ENCODE assay signal across 8 mouse cellular contexts in genomic region chr11:53735682-53736245, GRCm38 (mm10). TPM values are rescaled to one million over a fixed set of nuclear protein-coding genes. Genes with fewer than 3 reads are reported as not detected.
A peak's percentile ranks its signal among the peaks of the same experiment; 100 is the strongest.
DNase-seq lines count a peak whose midpoint lies in the region; ATAC-seq and TF ChIP-seq lines count a peak whose summit lies in the region.

No protein-coding gene starts in this region.

- H3K9ac ChIP-seq in embryonic facial prominence, embryonic 14.5 days (ENCODE audit: low read depth, low read length), result 0 out of 2 replicates have a peak overlapping the region, but pooled peaks have one; percentile 16
- H3K9ac ChIP-seq in heart, embryonic 14.5 days (ENCODE audit: low read length), result no peak overlapping the region
- no peak overlapping the region for H3K9ac ChIP-seq in kidney, postnatal 0 days (ENCODE audit: low read depth, low read length)
- H3K9ac ChIP-seq in liver, embryonic 13.5 days, result 0 out of 2 replicates have a peak overlapping the region, but pooled peaks have one; percentile 33
- 0 out of 2 replicates have a peak overlapping the region, but pooled peaks have one; percentile 23 for H3K9ac ChIP-seq in stomach, embryonic 16.5 days (ENCODE audit: low read length)

- peak; percentile 84 for DNase-seq in CD4-positive helper T cell, adult 2 months (ENCODE audit: low read depth, low spot score)
- peak; percentile 89 for DNase-seq in embryonic facial prominence, embryonic 14.5 days (ENCODE audit: low spot score)
- DNase-seq in kidney, postnatal 0 days (ENCODE audit: low spot score), result peak; percentile 83
- DNase-seq in liver, embryonic 13.5 days, result peak; percentile 53
- DNase-seq in neural tube, embryonic 10.5 days (ENCODE audit: extremely low spot score, low spot score), result peak; percentile 67

- H3K36me3 ChIP-seq in embryonic facial prominence, embryonic 14.5 days (ENCODE audit: control insufficient read depth, insufficient read depth, low read length), result no peaks in the 10 kb centered on the region
- no peaks in the 10 kb centered on the region for H3K36me3 ChIP-seq in heart, embryonic 14.5 days (ENCODE audit: control insufficient read depth, insufficient read depth, low read length)
- no peaks in the 10 kb centered on the region for H3K36me3 ChIP-seq in kidney, postnatal 0 days (ENCODE audit: insufficient read depth, low read length)
- no peaks in the 10 kb centered on the region for H3K36me3 ChIP-seq in liver, embryonic 13.5 days
- no peaks in the 10 kb centered on the region for H3K36me3 ChIP-seq in stomach, embryonic 16.5 days (ENCODE audit: control insufficient read depth, insufficient read depth, low read length)

- 21% methylated on average over 17 of the region's 17 CpGs for WGBS in bone marrow, adult 2 months
- WGBS in embryonic facial prominence, embryonic 14.5 days, result 33% methylated on average over 17 of the region's 17 CpGs
- 25% methylated on average over 17 of the region's 17 CpGs for WGBS in heart, embryonic 14.5 days
- 20% methylated on average over 17 of the region's 17 CpGs for WGBS in kidney, postnatal 0 days
- 21% methylated on average over 17 of the region's 17 CpGs for WGBS in liver, embryonic 13.5 days (ENCODE audit: insufficient replicate concordance)
- 22% methylated on average over 17 of the region's 17 CpGs for WGBS in stomach, embryonic 16.5 days

- no peaks in the 10 kb centered on the region for H3K9me3 ChIP-seq in embryonic facial prominence, embryonic 14.5 days (ENCODE audit: control insufficient read depth, low read length)
- no peaks in the 10 kb centered on the region for H3K9me3 ChIP-seq in heart, embryonic 14.5 days (ENCODE audit: control insufficient read depth, low read length)
- no peaks in the 10 kb centered on the region for H3K9me3 ChIP-seq in kidney, postnatal 0 days (replicated peaks; ENCODE audit: low read length)
- no peaks in the 10 kb centered on the region for H3K9me3 ChIP-seq in liver, embryonic 13.5 days (replicated peaks)
- H3K9me3 ChIP-seq in stomach, embryonic 16.5 days (replicated peaks; ENCODE audit: control insufficient read depth, low read length), result no peaks in the 10 kb centered on the region

- H3K4me1 ChIP-seq in bone marrow, adult 2 months (ENCODE audit: control insufficient read depth, insufficient read depth, low read length), result no peaks in the 10 kb centered on the region; the same call in 1 of the 2 replicates
- H3K4me1 ChIP-seq in embryonic facial prominence, embryonic 14.5 days (ENCODE audit: control insufficient read depth, insufficient read depth, low read length), result no peaks in the 10 kb centered on the region
- H3K4me1 ChIP-seq in heart, embryonic 14.5 days (ENCODE audit: control insufficient read depth in 2 of 2, insufficient read depth in 2 of 2, low read length in 2 of 2), result no peaks in the 10 kb centered on the region
- no peaks in the 10 kb centered on the region for H3K4me1 ChIP-seq in kidney, postnatal 0 days (replicated peaks; ENCODE audit: insufficient read depth, low read length)
- peaks cover 12% of the 10 kb centered on the region; the same call in 1 of the 2 replicates for H3K4me1 ChIP-seq in liver, embryonic 13.5 days (replicated peaks)
- H3K4me1 ChIP-seq in stomach, embryonic 16.5 days (ENCODE audit: control insufficient read depth, insufficient read depth, low read length), result no peaks in the 10 kb centered on the region

- peak overlapping the region; percentile 54 for H3K4me2 ChIP-seq in embryonic facial prominence, embryonic 14.5 days (ENCODE audit: low read depth, low read length)
- H3K4me2 ChIP-seq in heart, embryonic 14.5 days (ENCODE audit: low read length), result peak overlapping the region; percentile 52
- H3K4me2 ChIP-seq in kidney, postnatal 0 days (ENCODE audit: low read length), result peak overlapping the region; percentile 36
- peak overlapping the region; percentile 59 for H3K4me2 ChIP-seq in liver, embryonic 13.5 days
- peak overlapping the region; percentile 47 for H3K4me2 ChIP-seq in stomach, embryonic 16.5 days (ENCODE audit: low read depth, low read length)

- H3K27ac ChIP-seq in bone marrow, adult 2 months (ENCODE audit: control insufficient read depth, insufficient read depth, low read depth, low read length, poor library complexity), result no peak overlapping the region
- no peak overlapping the region for H3K27ac ChIP-seq in embryonic facial prominence, embryonic 14.5 days (replicated peaks; ENCODE audit: low read depth, low read length)
- H3K27ac ChIP-seq in heart, embryonic 14.5 days (replicated peaks in 1 of 2; ENCODE audit: control insufficient read depth in 1 of 2, insufficient read depth in 1 of 2, low read depth in 2 of 2, low read length in 2 of 2), result no peak overlapping the region
- H3K27ac ChIP-seq in kidney, postnatal 0 days, result no peak overlapping the region
- H3K27ac ChIP-seq in liver, embryonic 13.5 days, result no peak overlapping the region
- H3K27ac ChIP-seq in stomach, embryonic 16.5 days (ENCODE audit: low read length), result no peak overlapping the region

- no peaks in the 10 kb centered on the region for H3K27me3 ChIP-seq in embryonic facial prominence, embryonic 14.5 days (replicated peaks; ENCODE audit: control insufficient read depth, insufficient read depth, low read length)
- H3K27me3 ChIP-seq in heart, embryonic 14.5 days (ENCODE audit: control insufficient read depth, insufficient read depth, low read length), result no peaks in the 10 kb centered on the region
- no peaks in the 10 kb centered on the region for H3K27me3 ChIP-seq in kidney, postnatal 0 days (ENCODE audit: insufficient read depth, low read length)
- H3K27me3 ChIP-seq in liver, embryonic 13.5 days, result no peaks in the 10 kb centered on the region
- H3K27me3 ChIP-seq in stomach, embryonic 16.5 days (ENCODE audit: control insufficient read depth, insufficient read depth, low read length), result no peaks in the 10 kb centered on the region

- no peak for TF ChIP-seq POLR2A in bone marrow, adult 2 months (IDR thresholded peaks at IDR 0.05; ENCODE audit: borderline replicate concordance, control insufficient read depth, low read depth, low read length)

- no peak overlapping the region for H3K4me3 ChIP-seq in bone marrow, adult 2 months (replicated peaks; ENCODE audit: control insufficient read depth, low read depth, low read length)
- no peak overlapping the region for H3K4me3 ChIP-seq in embryonic facial prominence, embryonic 14.5 days (ENCODE audit: low read depth, low read length)
- H3K4me3 ChIP-seq in heart, embryonic 14.5 days (ENCODE audit: control insufficient read depth in 1 of 2, insufficient read depth in 1 of 2, low read depth in 1 of 2, low read length in 2 of 2), result no peak overlapping the region
- H3K4me3 ChIP-seq in kidney, postnatal 0 days (replicated peaks; ENCODE audit: low read depth, low read length), result no peak overlapping the region
- H3K4me3 ChIP-seq in liver, embryonic 13.5 days (replicated peaks), result peak overlapping the region; percentile 35
- peak overlapping the region; percentile 24 for H3K4me3 ChIP-seq in stomach, embryonic 16.5 days (replicated peaks; ENCODE audit: low read length)

- peak; percentile 98 for TF ChIP-seq CTCF in bone marrow, adult 2 months (IDR thresholded peaks at IDR 0.05; ENCODE audit: control insufficient read depth, insufficient read depth, low read length)
- peak; percentile 95 for TF ChIP-seq CTCF in kidney, postnatal 0 days (IDR thresholded peaks at IDR 0.05; ENCODE audit: low read depth)

- ATAC-seq in embryonic facial prominence, embryonic 14.5 days (ENCODE audit: low read depth), result peak; percentile 89
- ATAC-seq in heart, embryonic 14.5 days (ENCODE audit: insufficient number of reproducible peaks, insufficient read depth, low FRiP score, low read depth), result peak; percentile 56; the same call in 1 of the 2 replicates
- ATAC-seq in kidney, postnatal 0 days (replicated peaks; ENCODE audit: low FRiP score, low read depth), result peak; percentile 68; the same call in 1 of the 2 replicates
- ATAC-seq in liver, embryonic 13.5 days (ENCODE audit: low read depth), result peak; percentile 75
- peak; percentile 82; the same call in 1 of the 2 replicates for ATAC-seq in stomach, embryonic 16.5 days (ENCODE audit: insufficient read depth, low FRiP score)

RNA-seq across cellular contexts. Expression of gene Il5, which starts 15.2 kb away (rescaled TPM):
- polyA plus RNA-seq in bone marrow, adult 2 months (2011; ENCODE audit: insufficient read depth, insufficient read length, low replicate concordance, missing spikeins), result not detected in 2 replicates
- not detected in 2 replicates for polyA plus RNA-seq in embryonic facial prominence, embryonic 14.5 days (2014; fragmentation: Nextera tagmentation; extraction: Ambion mirVana)
- not detected in 2 replicates for polyA plus RNA-seq in heart, embryonic 14.5 days (2014; fragmentation: Nextera tagmentation; extraction: Ambion mirVana)
- polyA plus RNA-seq in kidney, postnatal 0 days (2015; fragmentation: Nextera tagmentation; extraction: Ambion mirVana), result not detected in 2 replicates
- not detected in 2 replicates for polyA plus RNA-seq in liver, embryonic 13.5 days (2015; fragmentation: Nextera tagmentation; extraction: Ambion mirVana)
- 0.15 TPM in 1 of 2 replicates, not detected in the other for polyA plus RNA-seq in stomach, embryonic 16.5 days (2015; fragmentation: Nextera tagmentation; extraction: Ambion mirVana)

RNA-seq across cellular contexts. Expression of gene Rad50, which starts 28.6 kb away (rescaled TPM):
- 8.9 and 15.2 TPM in 2 replicates for polyA plus RNA-seq in bone marrow, adult 2 months (2011; ENCODE audit: insufficient read depth, insufficient read length, low replicate concordance, missing spikeins)
- polyA plus RNA-seq in embryonic facial prominence, embryonic 14.5 days (2014; fragmentation: Nextera tagmentation; extraction: Ambion mirVana), result 18.0 and 19.5 TPM in 2 replicates
- polyA plus RNA-seq in heart, embryonic 14.5 days (2014; fragmentation: Nextera tagmentation; extraction: Ambion mirVana), result 18.2 and 19.7 TPM in 2 replicates
- polyA plus RNA-seq in kidney, postnatal 0 days (2015; fragmentation: Nextera tagmentation; extraction: Ambion mirVana), result 21.3 and 21.6 TPM in 2 replicates
- 19.5 and 24.1 TPM in 2 replicates for polyA plus RNA-seq in liver, embryonic 13.5 days (2015; fragmentation: Nextera tagmentation; extraction: Ambion mirVana)
- polyA plus RNA-seq in stomach, embryonic 16.5 days (2015; fragmentation: Nextera tagmentation; extraction: Ambion mirVana), result 25.2 and 27.8 TPM in 2 replicates

RNA-seq across cellular contexts. Expression of gene Irf1, which starts 34.0 kb away (rescaled TPM):
- polyA plus RNA-seq in bone marrow, adult 2 months (2011; ENCODE audit: insufficient read depth, insufficient read length, low replicate concordance, missing spikeins), result 23.0 and 35.5 TPM in 2 replicates
- polyA plus RNA-seq in embryonic facial prominence, embryonic 14.5 days (2014; fragmentation: Nextera tagmentation; extraction: Ambion mirVana), result 13.2 and 13.9 TPM in 2 replicates
- polyA plus RNA-seq in heart, embryonic 14.5 days (2014; fragmentation: Nextera tagmentation; extraction: Ambion mirVana), result 9.3 and 10.8 TPM in 2 replicates
- 14.0 and 17.9 TPM in 2 replicates for polyA plus RNA-seq in kidney, postnatal 0 days (2015; fragmentation: Nextera tagmentation; extraction: Ambion mirVana)
- polyA plus RNA-seq in liver, embryonic 13.5 days (2015; fragmentation: Nextera tagmentation; extraction: Ambion mirVana), result 6.7 and 8.1 TPM in 2 replicates
- 25.8 and 29.4 TPM in 2 replicates for polyA plus RNA-seq in stomach, embryonic 16.5 days (2015; fragmentation: Nextera tagmentation; extraction: Ambion mirVana)

RNA-seq across cellular contexts. Expression of gene Gm17334, which starts 37.2 kb away (rescaled TPM):
- not detected in 2 replicates for polyA plus RNA-seq in bone marrow, adult 2 months (2011; ENCODE audit: insufficient read depth, insufficient read length, low replicate concordance, missing spikeins)
- polyA plus RNA-seq in embryonic facial prominence, embryonic 14.5 days (2014; fragmentation: Nextera tagmentation; extraction: Ambion mirVana), result 0.19 TPM in 1 of 2 replicates, not detected in the other
- not detected in 2 replicates for polyA plus RNA-seq in heart, embryonic 14.5 days (2014; fragmentation: Nextera tagmentation; extraction: Ambion mirVana)
- polyA plus RNA-seq in kidney, postnatal 0 days (2015; fragmentation: Nextera tagmentation; extraction: Ambion mirVana), result 0.20 and 0.21 TPM in 2 replicates
- polyA plus RNA-seq in liver, embryonic 13.5 days (2015; fragmentation: Nextera tagmentation; extraction: Ambion mirVana), result not detected in 2 replicates
- polyA plus RNA-seq in stomach, embryonic 16.5 days (2015; fragmentation: Nextera tagmentation; extraction: Ambion mirVana), result 0.51 TPM in 1 of 2 replicates, not detected in the other

Comparison
In these comparisons a context has a peak if more than half of its experiments do, and no peak if none do; other contexts are left out.
1. H3K4me3 ChIP-seq: peak in liver, embryonic 13.5 days (single experiment) and stomach, embryonic 16.5 days (single experiment); none in bone marrow, adult 2 months (single experiment), embryonic facial prominence, embryonic 14.5 days (single experiment), heart, embryonic 14.5 days (0 of 2) and kidney, postnatal 0 days (single experiment).
2. H3K9ac ChIP-seq: peak in embryonic facial prominence, embryonic 14.5 days (single experiment), liver, embryonic 13.5 days (single experiment) and stomach, embryonic 16.5 days (single experiment); none in heart, embryonic 14.5 days (single experiment) and kidney, postnatal 0 days (single experiment).
3. Peak in every context shown above with its lines, with median percentiles within 50 percentile points of each other: DNase-seq, ATAC-seq and H3K4me2 ChIP-seq.